Mouse (Mus musculus): ENCODE results near the gene Tff1. TPM values are rescaled to one million over a fixed set of nuclear protein-coding genes. Genes with fewer than 3 reads are reported as not detected.
A peak's percentile ranks its signal among the peaks of the same experiment; 100 is the strongest.

The Tff1 gene
- total RNA-seq, 2 experiments from 2014 or later = not detected

DNA sequence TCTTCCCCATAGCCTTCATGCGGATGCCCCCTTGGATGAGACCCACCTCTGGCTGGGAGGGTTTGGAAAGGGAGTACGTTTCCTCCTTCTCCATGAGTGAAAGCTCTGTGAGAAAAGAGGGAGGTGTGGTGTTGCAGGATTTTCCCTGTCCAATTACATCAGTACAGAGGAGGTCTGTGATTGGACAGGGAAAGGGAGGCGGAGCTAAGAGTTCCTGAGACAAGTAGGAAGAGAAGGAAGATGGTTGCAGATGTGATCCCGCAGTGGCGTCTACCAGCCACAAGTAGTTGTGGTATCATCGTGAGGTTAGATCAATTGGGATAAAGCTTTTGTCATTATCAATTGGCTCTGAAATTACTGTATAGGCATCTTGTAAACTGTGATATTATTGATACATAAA is 7.2 kb downstream of the Tff1 start:
- intact Hi-C loops (cut with DNase I) = no loop called here
- no peak for DNase-seq

DNA sequence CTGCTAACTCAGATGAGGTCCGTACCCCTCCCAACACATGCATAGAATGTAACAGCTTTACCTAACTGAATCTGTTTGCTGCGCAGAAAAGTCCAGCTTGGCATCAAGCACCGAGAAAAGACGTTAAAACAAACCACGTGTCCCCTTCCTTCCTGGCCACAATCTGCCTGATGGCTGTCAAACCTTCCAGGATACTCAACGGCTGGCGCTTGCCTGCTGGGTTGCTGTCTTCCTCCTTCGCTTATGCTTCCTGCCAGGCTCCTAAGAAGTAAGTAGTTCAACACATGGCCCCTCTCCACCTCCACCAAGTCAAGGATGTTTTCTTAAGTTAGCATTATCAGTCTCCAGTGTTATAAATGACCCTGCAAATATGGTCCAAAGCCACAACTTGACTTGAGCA is 11.3 kb downstream of the Tff1 start:
- intact Hi-C loops (cut with DNase I) = no loop called here
- no peak for DNase-seq

DNA sequence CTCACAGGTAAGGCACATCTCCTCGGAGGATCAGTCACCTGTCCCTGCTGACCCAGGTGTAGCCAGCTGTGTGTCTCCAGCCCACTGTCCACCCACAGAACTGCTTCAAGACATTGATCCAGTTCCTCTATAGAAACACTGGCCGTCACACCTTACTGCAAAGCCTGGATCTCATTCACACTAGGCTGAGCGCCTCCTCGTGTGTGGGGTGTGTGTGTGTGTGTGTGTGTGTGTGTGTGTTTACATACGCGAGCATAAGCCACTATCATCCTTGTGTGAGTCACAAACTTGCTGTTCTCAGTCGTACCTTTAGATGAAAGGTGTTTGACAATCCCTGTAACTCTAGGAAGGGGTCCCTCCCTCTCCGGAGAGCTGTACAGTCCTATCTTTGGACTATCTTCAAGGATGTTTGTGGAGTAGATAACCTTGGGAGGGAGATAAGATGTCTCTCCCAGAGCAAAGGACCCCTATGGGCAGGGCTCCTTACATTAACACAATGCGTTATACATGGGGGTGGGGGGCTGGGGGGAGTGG is 12.0 kb downstream of the Tff1 start:
- intact Hi-C loops (cut with DNase I) = no loop called here
- no peak for DNase-seq

DNA sequence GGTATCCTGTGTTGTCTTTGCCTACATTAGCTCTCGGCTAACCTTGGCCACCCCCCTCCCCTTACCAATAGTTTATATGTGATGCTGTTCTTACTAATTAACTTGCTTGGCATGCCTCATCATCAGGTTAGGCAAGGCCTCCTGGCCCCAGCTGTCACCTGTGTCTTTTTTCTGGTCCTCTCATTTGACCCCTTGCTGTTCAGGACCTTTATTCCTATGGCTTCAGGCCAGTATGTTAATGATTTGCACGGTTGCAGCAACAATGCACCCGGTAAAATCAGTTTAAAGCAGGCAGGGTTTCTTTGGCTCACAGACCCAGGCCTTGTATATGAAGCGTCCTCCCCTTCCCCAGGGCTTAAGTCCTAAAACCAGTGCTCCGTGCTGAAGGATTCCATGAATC is 12.6 kb downstream of the Tff1 start:
- DNase-seq = no peak
- intact Hi-C loops (cut with DNase I) = no loop called here

DNA sequence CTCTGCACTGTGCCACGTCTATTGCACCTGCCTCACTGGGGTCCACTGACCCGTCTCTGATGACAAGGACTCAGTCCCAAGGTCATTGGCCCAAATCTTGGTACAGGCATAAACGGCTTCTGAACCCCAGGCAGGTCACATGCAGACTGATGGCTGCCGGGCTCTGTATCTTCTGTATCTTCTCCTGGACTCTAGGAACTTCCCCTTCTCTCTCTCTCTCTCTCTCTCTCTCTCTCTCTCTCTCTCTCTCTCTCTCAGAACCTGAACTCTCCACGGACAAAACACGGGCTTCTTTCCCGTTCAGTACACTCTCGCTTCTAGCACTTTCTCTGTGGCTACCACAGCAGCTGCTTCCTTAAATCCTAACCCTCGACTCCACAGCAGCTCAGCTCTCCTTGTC is 19.1 kb downstream of the Tff1 start:
- DNase-seq = no peak
- intact Hi-C loops (cut with DNase I) = no loop called here

DNA sequence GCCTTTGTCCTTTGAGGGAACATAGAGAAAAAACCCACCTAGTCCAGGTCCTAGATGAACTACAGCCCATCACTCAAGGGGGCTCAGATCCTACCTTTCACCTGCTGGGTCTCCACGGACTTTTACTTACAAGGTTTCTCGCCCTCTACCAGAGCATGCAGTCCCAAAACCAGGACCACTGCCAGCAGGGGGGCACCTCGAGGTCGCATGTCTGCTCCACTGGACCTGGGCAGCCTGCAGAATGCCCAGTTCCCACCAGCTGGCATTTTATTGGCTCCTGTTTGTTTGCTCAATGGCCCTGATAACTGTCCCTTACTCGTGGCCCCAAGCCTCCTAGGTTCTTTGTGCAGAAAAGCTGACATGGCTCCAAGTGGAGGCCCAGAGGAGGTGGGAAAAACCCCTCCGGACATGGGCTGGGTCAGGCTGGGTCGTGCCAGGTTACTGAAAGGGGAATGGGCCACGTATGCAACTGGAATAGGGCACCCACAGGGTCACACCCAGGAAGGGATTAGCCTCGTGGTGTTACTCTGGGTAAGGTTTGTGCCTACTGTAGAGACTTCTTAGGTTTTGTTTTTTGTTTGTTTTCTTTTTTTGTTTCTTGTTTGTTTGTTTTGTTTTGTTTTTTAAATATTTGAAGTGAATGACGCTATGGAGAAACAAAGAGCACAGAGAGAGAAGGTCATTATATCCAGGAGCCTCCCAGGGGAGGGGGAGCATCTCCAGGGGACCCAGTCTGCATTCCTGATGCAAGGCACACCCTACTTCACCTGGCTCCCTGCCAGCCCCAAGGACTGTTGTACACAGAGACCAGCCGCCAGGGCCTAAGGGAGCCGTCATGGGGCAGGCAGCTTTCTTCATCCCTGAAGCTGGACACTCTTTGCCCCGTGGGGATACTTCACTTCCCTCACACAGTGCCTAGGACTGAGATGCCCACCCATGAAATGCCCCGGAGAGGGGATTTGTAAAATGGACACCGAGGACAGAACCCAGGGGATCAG is 20.7 kb downstream of the Tff1 start, which contains the start of gene Tff2:
Tff2 (minus strand) TSS at position 243 of the 998 bp plus-strand sequence.
- DNase-seq = no peak
- intact Hi-C loops (cut with DNase I) = no loop called here

DNA sequence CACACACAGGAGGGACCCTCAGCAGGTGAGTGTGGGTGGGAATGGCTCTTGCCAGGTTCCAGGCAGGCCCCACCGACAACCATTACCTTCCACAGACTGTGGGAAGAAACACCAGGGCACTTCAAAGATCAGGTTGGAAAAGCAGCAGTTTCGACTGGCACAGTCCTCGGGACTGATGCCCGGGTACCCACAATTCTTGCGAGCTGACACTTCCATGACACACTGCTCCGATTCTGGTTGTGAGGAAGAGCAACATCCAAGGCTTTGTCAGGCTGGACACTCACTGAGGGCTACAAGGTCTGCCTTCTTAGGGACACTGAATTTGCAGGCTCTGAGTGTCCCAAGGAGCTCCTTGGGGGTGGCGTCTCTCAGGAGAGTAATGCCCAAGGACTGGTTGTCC is 23.0 kb downstream of the Tff1 start:
- intact Hi-C loops (cut with DNase I) = no loop called here
- no peak for DNase-seq

DNA sequence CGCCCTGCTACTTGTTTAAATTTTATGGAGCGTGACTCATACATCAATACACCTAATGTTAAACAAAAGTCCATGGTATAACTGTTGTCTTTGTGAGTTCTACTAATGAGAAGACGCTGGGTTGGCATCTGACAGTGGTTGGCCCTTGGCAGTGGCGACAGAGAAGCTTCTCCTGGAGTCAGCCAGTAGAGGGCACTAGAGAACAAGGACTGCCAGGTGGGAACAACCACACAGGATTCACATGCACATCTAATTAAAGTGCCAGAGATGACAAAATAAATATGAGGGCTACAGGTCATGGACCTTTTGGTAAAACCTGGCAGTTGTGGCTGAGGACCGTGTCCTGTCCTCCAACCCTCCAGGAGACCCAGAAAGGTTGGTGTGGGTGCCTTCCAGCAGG is 26.7 kb downstream of the Tff1 start:
- peak; percentile 48 to 72 for DNase-seq
- intact Hi-C loops (cut with DNase I) = loop anchor here (1.0 to 10.0 kb wide), 3 partner anchors 49 to 356 kb away; no protein-coding TSS in a partner anchor

DNA sequence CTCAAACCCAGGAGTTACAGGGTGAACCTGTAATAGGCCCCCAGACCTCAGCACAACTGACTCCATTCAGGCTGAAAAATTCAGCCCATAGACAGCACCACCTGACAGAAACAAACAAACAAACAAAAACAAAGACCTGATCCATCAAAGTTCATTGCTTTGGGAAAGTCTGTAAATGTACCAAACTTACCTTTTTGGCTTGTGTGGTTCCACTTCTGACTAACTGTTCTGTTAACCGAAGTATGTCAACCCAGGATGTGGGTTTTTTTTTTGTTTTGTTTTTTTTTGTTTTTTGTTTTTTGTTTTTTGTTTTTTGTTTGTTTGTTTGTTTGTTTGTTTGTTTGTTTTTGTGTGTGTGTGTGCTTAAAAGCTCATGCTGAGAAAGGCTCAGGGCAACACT is 28.3 kb downstream of the Tff1 start:
- DNase-seq = no peak
- intact Hi-C loops (cut with DNase I) = loop anchor here (10.0 kb wide), 1 partner anchor 358 kb away; no protein-coding TSS in a partner anchor

DNA sequence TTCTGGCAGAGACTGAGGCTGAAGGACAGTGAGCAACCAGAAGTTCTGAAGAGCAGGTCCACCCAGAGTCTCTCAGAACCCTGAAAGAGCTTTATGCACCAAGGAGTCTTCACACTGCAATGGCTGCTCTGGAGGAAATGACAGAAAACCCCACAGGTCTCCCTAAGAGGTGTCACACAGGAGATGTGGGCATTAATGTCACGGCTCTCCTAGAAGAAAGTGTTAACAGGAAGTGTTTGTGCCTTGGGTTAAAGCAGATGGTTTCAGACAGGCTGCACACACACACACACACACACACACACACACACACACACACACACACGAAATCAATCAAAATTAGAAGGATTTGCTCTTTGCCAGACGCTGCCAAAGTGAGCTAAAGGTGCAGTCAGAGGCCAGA is 28.8 kb downstream of the Tff1 start:
- intact Hi-C loops (cut with DNase I) = loop anchor here (10.0 kb wide), 1 partner anchor 359 kb away; no protein-coding TSS in a partner anchor
- DNase-seq = no peak

DNA sequence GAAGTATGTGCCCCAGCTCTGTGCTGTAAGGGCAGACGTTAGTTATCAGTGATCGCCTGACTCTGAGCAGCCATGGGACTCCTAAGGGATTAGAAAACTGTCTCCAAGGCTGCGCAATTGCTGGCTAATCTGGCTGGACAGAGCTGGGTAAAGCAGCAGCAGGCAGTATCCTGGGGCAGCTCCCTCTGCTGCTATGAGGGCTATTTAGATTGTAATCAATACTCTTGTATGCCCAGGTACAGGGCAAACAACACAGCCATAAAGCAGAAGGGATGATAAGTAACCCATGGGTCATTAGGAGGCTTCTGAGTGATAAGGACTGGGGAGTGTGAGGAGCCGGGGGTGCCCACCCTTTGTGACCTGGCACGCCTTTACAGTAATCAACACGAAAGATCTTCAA is 30.2 kb downstream of the Tff1 start:
- DNase-seq = no peak
- intact Hi-C loops (cut with DNase I) = loop anchor here (10.0 kb wide), 1 partner anchor 360 kb away; no protein-coding TSS in a partner anchor

DNA sequence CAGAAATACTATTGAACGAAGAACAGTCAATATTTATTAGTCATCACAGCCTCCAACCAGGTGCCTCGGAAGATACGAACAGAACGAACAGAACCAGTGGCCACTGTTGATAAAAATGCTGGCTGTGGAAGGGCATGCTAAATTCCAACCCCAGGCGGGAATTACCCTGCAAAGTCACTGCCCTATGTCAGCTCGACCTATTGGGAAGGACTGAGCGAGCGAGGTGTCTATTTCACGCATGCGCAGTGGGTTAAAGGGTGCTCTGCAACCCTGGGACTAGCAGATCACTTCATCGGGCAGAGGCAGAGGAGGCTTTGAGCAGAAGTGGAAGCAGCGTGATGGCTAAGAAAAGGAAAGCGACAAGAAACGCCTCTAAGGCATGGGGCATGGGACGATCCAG is 31.3 kb downstream of the Tff1 start:
- no peak for DNase-seq
- intact Hi-C loops (cut with DNase I) = loop anchor here (10.0 kb wide), 1 partner anchor 361 kb away; no protein-coding TSS in a partner anchor

DNA sequence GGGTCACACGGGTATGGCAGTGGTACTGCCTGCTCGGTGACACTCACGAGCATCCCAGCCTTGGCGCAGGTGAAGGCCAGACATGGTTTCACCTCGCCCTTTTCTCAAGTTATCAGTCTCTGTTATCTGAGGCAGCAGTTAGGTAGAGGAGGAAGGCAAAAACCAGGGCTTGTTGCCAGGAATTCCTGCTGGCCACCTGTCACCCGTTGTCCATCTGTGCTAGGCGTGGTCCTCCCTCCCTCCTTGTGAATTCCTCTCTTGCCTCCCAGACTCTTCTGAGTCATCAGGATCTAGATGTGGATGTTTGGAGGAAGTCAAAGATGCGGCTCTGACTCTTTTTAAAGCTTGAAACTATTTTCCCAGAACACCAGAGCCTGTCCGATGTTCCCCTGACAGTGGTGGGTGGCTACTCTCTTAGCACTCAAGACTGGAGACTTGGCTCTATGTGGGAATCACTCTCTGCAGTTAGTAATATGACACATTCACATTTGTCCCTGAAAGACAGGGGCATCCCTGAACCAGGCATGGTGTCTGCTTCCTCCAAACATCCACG is 33.7 kb downstream of the Tff1 start:
- no peak for DNase-seq
- intact Hi-C loops (cut with DNase I) = loop anchor here (10.0 kb wide), 1 partner anchor 363 kb away; no protein-coding TSS in a partner anchor

DNA sequence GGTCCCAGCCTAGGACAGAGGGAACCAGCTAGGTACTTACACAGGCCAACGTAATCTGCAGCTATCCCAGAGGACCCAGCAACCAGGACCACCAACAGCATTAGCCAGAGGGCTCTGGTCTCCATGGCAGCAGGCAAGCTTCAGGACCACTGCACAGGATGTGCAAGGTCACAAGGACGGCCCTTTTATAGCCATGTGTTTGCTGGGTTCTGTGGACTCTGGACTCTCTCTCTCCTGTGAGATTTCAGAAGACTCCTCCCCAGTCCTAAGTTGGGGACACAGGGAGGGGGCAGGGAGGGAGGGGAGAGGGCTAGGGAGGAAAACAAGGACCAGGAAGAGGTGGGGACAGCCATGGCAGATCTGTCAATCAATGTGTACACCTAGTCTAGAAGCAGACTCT is 35.6 kb downstream of the Tff1 start, which contains the start of gene Tff3:
Tff3 (minus strand) TSS at position 195 of the 400 bp plus-strand sequence.
- no peak for DNase-seq
- intact Hi-C loops (cut with DNase I) = no loop called here

DNA sequence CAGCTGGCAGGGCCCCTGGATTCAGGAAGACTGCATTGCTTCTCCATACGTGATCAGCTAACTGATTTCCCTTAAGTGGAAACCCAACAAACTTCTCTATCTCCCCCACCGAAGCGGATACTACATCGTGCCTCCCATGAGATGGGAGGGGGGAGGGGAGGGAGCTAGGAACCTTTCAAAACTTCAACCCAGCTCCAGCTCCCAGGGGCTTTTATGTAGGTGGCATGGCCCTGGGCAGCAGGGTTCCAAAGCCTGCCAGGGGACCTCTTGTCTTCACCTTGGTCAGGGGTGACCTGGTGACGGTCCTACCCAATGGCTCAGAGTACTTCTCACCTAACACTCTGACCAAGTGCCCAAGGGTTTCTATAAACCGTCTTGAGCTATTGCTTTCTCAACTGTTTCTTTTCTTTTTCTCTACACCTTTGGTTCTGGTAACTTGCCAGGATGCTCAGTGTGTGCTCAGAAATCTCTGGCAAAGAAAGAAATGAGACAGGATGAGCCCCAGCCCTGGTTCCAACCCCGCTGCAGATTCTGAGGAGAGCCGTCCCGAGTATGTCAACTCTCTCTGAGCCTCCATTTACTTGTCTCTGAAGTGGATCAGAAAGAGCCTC is 36.3 kb downstream of the Tff1 start:
- intact Hi-C loops (cut with DNase I) = no loop called here
- no peak for DNase-seq

DNA sequence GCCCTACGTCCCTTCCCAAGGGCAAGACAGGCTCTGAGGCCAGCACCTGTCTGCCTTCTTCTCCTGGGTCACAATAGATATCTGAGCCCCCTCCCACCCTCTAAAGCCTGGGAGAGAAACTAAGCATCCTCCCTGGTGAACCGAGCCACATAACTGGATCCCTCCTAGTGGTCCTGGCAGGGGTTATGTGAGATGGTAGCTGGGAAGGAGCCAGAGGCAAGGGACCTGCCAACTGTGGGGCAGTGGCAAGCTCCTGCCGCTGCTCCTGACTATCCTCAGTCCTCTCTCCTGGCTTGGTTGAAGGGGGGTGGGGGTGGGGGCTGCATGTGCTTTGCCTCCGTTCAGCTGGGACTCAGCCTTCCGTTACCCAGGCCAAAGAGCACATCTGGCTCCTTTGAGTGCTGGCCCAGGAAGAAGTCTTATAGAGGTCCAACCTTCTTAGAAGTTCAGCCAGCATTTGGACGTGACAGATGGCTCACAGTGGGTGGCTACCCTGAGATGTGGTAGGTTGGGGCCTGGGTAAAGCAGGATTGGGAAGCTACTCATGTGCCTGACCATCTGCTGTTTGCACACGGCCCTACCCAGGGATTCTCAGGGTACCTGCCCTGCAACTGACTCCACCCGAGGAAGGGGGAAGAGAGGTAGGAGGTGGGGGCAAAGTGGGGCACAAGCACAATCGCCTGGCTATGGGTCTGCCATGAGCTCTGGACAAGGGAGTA is 39.4 kb downstream of the Tff1 start:
- intact Hi-C loops (cut with DNase I) = no loop called here
- no peak for DNase-seq

DNA sequence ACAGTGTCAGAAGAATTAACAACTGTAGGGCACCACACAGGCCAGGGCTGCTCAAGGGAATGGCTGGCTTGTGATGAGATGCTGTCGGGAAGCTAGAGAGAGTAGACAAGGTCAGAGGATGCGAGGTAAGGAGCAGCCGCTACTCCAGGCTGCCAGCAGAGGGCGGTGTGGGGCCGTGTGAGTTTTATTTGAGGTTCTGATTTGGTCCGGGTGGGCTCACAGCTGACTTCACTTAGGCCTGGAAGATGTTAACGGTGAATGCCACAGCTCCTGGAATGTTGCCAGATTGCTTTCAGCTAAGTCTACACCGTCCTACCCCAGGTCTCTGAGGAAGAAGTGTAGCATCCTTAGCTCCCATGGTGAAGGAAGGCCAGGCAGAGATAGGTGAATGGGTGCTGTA is 43.1 kb downstream of the Tff1 start:
- peak; percentile 47 to 52 for DNase-seq
- intact Hi-C loops (cut with DNase I) = loop anchor here (5.0 kb wide), 1 partner anchor 65 kb away; no protein-coding TSS in a partner anchor

DNA sequence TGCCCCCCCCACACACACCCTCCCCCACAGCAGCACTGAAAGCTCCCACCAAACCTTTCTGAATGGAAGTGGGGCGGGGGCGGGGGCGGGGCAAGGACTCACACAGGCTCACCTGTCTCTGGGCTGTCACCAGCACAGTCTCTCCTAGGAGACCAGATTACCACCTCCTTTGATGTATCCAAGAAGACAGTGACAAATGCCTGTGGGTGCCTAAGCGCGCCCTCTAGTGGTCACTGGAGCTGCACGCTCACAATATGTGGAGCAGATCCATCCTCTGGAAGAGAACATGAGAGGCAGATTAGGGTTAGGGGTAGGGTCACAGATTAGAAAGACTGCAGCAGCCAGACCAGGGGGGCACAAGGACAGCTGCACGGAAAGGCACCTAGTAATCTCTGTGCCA is 45.6 kb downstream of the Tff1 start:
- DNase-seq = peak; percentile 81 to 87
- intact Hi-C loops (cut with DNase I) = loop anchor here (1.0 to 5.0 kb wide), 3 partner anchors 52 to 108 kb away; no protein-coding TSS in a partner anchor

DNA sequence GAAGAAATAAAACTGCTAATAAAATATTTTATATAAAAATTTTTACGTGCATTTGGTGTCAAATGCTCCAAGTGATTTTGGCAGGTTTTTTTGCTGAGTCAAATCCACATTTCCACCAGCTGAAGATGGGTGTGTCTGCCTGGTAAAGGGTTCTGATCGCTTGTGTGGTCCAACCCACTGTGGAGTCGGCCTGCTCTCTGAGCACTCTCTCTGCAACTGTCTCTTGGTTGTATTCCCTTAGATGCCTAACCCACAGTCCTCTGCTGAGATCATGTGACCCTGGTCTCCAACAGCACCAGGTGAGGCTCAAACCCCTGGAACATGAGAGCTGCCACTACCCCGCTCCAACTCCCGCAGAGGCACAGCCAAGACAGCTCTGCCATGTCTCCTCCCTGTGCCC is 47.1 kb downstream of the Tff1 start:
- no peak for DNase-seq
- intact Hi-C loops (cut with DNase I) = loop anchor here (2.0 to 5.0 kb wide), 2 partner anchors 51 to 99 kb away; no protein-coding TSS in a partner anchor

DNA sequence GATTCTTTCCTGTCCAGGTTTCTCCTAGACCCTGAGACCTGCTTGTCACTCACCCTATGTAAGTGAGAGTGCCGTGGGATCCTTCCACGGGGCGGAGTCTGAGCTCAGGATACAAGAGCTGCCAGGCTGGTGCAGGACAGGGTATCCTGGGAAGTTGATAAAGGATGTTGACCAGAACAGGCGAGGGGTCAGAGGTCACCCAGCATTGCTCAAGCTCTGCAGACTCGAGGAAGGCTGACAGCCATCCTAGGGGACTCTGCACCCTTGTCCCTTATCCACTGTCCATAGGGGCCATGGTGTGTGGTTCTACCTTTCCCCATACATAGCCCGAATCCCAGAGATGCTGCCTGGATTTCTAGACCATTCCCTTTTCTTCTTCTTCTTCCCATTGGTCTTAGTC is 49.0 kb downstream of the Tff1 start:
- no peak for DNase-seq
- intact Hi-C loops (cut with DNase I) = loop anchor here (5.0 kb wide), 1 partner anchor 49 kb away; no protein-coding TSS in a partner anchor
